Mouse (Mus musculus) CD4-positive helper T cell, adult 2 months (primary cell): Measurements from ENCODE around the gene Taz.
A peak's percentile ranks its signal among the peaks of the same experiment; 100 is the strongest.

Experiments used
- DNase-seq: peaks from one replicate; pipeline ENCODE4 v3.0.0-alpha.2; 2012; ENCODE audit warnings: low read depth, missing footprints, low spot score

The Taz gene

DNA sequence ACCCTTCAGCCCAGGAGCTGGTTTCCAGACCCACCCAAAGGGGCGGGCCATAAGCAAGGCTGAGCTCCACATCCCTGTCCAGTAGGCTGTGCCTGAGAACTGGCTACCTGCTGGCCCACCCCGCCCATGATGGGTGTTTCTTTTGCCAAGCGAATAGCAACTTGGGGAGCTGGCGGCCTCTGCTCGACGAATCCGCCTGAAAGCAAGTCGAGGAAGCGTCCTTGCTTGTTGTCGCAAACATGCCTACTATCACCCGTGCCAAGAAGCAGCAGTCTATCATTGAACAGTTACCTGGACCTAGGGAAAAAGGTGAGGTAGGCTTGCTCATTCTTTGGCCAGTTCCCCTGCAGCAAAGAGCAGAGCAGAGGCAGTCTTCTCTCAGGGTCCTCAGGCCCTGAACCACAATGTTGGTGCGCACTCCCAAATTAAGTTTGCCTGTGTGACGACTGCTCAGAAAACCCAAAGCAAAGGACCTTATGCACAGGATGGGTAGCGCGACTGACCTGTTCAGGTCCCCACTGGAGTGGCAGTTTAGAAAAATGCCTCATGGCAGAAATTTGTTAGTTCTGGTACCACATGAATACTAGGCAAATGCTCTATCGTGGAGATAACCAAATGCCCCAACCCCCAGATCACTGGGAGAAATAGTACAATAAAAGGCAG lies at the start of gene Taz, which contains the start of gene Dnase1l1:
TSS of gene Taz (plus strand) at position 181 of the 663 bp plus-strand sequence.
TSS of gene Dnase1l1 (minus strand) at position 606 of the 663 bp plus-strand sequence.
- peak; percentile 80 for DNase-seq

DNA sequence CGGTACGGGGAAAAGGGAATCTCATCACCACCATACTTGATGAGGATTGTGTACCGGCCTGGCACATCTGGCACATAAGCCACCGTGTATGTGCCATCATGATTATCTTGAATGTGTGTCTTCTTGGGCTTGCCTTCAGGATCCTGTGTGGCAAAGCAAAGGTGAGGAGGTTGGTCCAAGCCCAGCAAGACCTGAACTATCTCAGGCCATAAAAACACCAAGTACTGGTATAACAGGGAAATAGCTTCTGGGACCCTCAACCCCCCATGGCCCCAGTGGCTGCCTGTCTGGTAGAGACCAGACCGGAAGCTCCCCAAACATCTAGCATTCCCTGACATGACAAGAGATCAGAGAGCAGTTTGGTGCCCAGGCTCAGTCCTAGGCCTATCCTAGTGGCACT lies 48.5 kb upstream of the Taz start:
- DNase-seq: no peak

- DNase-seq: no peak
These were observed 41.4 kb upstream of the Taz start for GRCm38 (mm10) chrX:74240332-74240731.

- no peak for DNase-seq
These were observed 38.3 kb upstream of the Taz start for GRCm38 (mm10) chrX:74243396-74243795.

DNA sequence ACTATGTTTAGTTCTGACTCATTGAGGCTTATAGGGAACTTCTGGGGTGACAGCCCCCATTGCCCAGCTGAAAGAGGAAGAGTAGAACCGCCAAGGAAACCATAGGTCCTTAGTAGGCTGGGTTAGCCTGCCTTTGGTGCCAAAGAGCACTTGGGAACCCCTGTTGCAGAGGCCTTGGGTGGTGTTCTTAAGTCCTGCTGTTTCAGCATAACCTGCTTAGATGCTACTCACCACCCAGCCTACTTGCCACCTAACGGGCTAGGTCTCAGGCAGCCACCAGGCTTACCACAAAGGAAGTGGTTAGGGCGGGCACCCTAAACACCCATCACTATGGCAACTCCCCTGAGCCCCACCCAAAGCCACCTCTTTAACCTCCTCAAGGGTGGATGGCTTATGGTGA lies 37.9 kb upstream of the Taz start:
- DNase-seq: peak; percentile 92

DNA sequence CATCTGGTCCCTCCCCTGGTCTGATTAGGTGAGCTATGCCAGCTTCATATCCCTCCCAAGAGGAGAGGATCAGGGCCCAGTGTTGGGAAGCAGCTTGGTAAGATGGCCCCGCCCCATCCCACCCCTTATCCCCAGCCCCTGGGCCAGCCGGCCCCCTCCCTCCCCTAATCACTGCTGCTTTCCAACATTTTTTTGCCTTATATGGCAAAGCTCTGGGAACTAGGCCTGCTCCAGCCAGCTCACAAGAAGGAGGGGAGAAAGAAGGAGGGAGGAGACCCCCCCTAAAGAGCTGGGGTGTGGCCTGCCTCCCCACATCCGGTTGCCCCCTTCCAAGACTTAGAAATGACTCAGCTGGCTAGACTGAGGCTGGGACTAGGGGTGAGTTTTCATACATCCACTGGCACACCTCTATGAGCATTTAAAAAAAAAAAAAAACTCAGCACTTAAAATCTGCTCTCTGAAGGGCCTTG lies 37.1 kb upstream of the Taz start:
- peak; percentile 78 for DNase-seq

- DNase-seq: peak; percentile 15
These were observed 36.6 kb upstream of the Taz start for GRCm38 (mm10) chrX:74245107-74245506.

DNA sequence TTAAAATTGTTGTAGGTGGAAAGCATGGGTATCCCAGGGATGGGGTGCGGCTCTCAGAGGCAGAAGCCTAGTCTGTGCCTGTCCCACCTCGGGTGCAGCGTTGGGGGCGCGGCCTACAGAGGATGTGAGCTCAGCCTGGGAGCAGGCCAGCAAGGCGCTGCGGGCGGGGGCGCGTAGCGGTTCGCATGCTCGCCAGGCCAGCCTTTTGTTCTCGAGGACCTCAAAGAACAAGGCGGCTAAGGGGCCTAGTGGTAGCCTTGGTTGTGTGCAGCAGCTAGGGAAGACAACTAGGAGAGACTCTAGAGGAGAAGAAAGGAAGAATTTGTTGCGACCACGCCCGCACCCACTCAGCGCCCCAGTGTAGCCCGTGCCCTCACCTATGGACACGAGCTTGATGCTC lies 36.0 kb upstream of the Taz start:
- peak; percentile 78 for DNase-seq

GRCm38 (mm10) chrX:74246213-74246681 lies 35.5 kb upstream of the Taz start:
- peak; percentile 91 for DNase-seq

- DNase-seq: no peak
These were observed 35.0 kb upstream of the Taz start for GRCm38 (mm10) chrX:74246693-74247092.

GRCm38 (mm10) chrX:74248651-74249050 lies 33.1 kb upstream of the Taz start:
- peak; percentile 64 for DNase-seq

- peak; percentile 78 for DNase-seq
These were observed 32.1 kb upstream of the Taz start, which contains the start of gene Flna for GRCm38 (mm10) chrX:74249615-74250014. Flna (minus strand) TSS chrX:74249820.

DNA sequence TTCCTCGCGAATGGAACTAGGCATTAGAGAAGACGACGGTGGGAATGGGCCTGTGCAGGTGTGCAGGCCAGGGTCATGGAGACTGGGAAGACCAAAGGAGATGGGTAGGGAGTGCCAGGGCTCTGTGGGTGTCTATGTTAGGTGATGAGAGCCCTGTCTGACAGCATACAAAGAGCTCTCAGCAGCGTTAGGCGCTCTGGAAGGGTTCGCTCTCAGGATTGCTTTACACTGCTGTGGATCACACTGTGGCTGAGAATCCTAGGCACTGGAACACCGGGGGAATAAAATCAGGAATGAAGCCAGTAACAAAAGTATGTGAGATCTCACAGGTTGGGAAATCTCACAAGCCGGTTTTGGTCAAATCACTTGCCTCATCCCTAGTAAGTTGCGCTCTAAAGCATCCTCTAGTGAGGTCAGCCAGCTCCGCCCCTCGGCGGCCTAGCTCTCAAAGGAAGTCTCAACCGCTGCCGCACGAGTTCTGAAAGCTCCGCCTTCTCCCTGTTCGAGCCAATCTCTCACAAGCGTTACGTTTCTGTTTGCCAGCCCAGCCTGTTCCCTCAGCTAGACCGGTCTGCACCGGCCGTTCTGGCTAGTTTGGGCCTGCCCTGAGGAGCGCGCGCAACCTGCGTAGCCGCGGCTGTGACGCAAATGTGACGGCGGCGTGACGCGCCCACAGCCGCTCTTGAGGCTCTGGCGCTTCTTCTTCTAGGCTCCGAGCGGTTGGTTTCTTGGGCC lies 27.4 kb upstream of the Taz start, which contains the start of gene Emd:
TSS of gene Emd (plus strand) at position 535 of the 735 bp plus-strand sequence.
- peak; percentile 96 for DNase-seq

GRCm38 (mm10) chrX:74254888-74255565 lies 26.7 kb upstream of the Taz start:
- DNase-seq: peak; percentile 36

GRCm38 (mm10) chrX:74257746-74258145 lies 24.0 kb upstream of the Taz start:
- DNase-seq: no peak

DNA sequence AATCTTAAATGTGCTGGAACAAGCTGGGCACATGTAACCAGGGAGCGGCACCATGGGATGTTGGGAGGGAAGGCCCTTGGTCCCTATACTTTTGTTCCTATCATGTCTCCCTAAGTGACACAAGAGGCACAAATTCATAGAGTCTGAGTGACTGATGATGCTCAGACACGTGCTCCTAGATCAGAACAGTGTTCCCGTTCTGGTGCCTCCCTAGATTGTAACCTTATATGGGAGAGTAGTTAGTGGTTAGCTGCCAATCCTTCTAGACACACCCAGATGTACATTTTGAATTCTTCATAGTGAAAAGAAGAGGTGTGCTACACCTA lies 12.0 kb upstream of the Taz start:
- DNase-seq: no peak

DNA sequence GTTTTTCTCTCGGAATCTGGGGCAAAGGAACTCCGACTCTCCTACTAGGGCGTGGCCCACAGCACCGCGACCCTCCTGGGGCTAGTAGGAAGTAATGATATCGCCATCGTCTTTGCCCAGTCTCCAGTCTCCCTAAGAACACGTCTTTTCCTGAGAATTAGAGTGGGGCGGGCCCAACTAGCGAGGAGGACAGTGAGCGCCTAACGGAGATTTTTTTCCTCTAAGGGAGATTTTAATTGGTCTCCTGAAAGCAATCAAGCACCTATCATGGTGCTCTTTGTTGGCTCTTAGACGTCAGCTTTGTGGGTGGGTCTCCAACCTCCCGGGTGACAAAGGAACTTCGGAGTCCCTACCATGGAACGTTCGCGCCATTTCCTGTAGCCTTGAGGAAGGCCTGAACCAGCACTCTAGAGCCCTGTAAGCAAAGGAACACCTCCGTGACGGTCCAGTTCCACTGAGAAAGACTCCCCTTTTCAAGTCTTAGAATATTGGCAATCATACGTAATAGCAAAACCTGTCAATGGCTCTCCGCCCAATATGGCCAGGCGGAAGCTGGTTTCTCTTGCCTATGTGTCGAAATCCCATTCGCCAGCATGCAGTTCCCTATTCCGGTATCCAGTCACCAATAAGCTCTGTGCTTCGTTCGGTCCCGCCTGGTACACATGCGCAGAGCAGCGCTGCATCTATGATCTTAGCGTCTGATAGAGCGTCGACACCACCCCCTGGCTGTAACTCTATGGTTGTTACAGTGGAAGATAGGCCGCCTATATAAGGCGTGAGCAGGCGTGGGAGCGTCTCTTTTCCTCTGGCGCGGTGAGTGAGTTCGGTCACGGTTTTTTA lies 11.4 kb upstream of the Taz start, which contains the start of gene Rpl10:
TSS of gene Rpl10 (plus strand) at position 751 of the 840 bp plus-strand sequence.
- DNase-seq: peak; percentile 98

GRCm38 (mm10) chrX:74270902-74271551 lies 10.7 kb upstream of the Taz start:
- DNase-seq: peak; percentile 59

- DNase-seq: no peak
These were observed 8.0 kb upstream of the Taz start for GRCm38 (mm10) chrX:74273422-74274322.

DNA sequence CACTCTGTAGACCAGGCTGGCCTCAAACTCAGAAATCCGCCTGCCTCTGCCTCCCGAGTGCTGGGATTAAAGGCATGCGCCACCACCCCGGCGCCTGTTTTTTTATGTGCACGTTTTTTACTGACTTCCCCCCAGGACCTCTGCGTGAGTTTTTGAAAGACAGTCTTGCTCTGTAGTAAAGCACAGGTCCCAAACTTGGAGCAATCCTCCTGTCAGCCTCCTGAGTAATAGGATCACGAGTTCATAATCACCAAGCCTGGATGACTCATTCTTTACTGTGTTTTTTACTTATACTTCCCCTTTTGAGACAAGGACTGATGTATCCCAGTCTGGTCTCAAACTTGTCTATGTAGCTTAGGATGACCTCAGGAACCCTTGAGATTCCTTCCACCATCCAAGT lies 3.8 kb upstream of the Taz start:
- DNase-seq: no peak
